Mouse (Mus musculus) granulocyte monocyte progenitor cell, adult 5-6 weeks (primary cell): ENCODE measurements at regions not wholly inside any gene's neighbourhood (a gene's known extent, or its start where the extent isn't known, plus 50 kb on each side); places are given as distances from the start of the nearest gene placed in this dataset.

Experiments
- ATAC-seq: replicated peaks from 2 replicates; pipeline ENCODE4 v1.8.0; 2016; ENCODE audit warnings: mild to moderate bottlenecking, moderate TSS enrichment, inconsistent platforms; ENCODE audit not compliant: poor library complexity, severe bottlenecking

- no peak for ATAC-seq
Measured at GRCm38 (mm10) chr15:97620261-97620660, 85.4 kb downstream of the Rpap3 start.

GRCm38 (mm10) chr15:97619764-97620163, 85.9 kb downstream of the Rpap3 start:
- ATAC-seq, result no peak

DNA sequence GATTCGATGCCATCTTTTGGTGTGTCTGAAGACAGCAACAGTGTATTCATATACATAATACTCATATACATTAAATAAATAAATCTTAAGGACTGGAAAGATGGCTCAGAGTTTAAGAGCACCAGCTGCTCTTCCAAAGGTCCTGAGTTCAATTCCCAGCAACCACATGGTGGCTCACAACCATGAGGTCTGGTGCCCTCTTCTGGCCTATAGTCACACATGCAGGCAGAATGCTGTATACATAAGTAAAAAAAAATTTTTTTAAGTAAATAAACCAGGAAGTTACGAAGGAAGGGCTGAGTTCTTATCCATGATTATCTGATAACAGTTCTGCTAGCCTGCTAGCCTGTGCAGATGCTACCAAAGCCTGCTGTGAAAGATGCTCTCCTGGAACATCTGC, 93.3 kb downstream of the Rpap3 start:
- ATAC-seq, result no peak

- no peak for ATAC-seq
Measured at GRCm38 (mm10) chr15:97610767-97611166, 94.9 kb downstream of the Rpap3 start.

- no peak for ATAC-seq
Measured at GRCm38 (mm10) chr15:97609496-97609895, 96.1 kb downstream of the Rpap3 start.

GRCm38 (mm10) chr15:97608651-97609050, 97.0 kb downstream of the Rpap3 start:
- ATAC-seq, result no peak

DNA sequence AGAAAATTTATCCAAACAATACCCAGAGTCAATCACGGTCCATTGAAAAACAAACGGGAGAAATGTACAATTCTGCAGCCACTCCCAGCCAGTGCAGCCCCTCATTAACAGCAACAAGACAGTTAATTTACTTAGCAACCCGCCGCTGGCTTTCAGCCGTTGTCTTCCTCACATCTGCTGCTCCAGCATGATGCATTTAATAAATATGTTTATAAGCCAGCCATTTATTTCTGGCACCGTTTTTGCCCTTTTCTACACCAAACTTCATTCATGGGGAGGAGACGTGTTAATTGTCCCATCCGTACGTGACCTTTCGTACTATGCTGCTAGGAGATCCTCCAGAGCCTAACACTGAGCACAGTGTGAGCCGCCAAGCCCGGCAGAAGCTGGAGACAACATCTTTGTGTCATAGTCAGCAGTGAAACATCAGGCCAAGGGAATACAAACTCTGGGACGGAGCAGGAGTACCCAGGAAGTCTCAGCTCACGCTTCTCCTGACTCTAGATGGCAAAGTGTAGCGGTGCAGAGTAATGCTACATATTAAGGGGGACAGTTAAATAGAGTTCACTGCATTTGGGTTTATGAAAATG, 97.9 kb downstream of the Rpap3 start:
- no peak for ATAC-seq

DNA sequence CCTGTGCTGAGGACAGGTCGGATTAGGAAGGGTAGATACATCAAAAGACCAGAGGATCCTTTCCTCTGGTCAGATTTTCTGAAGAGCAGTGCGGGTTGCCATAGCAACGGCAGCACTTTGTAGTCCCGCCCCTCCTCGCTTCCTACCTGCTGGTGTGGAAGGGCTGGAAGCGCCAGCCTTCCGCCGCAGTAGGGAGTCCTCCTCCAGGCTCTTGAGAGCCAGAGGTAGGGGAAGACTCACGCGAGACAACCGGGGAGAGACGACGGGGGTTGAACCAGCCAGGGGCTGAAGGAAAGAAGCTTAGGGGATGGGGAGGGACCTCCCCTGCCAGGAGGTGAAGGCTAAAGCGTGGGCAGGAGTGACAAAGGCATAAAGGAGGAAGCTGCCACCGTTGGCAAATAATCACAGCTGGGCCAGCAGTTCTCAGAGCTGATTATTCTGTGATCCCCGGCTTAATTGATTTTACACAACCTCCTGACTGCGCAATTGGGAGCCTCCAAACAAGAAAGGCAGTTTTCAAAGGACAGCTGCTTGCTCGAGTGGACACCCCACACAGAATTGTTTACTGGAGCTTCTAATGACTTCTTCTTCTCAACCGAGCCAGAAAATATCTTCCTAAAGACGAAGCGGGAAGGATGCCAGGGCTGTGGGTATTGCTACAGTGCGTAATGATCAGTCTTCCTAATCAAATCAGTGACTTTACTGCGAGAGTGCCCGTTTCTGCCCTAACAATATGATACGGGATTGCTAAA, 98.8 kb downstream of the Rpap3 start:
- ATAC-seq, result peak; percentile 65

GRCm38 (mm10) chr15:97606232-97606629, 99.4 kb downstream of the Rpap3 start:
- ATAC-seq, result no peak

DNA sequence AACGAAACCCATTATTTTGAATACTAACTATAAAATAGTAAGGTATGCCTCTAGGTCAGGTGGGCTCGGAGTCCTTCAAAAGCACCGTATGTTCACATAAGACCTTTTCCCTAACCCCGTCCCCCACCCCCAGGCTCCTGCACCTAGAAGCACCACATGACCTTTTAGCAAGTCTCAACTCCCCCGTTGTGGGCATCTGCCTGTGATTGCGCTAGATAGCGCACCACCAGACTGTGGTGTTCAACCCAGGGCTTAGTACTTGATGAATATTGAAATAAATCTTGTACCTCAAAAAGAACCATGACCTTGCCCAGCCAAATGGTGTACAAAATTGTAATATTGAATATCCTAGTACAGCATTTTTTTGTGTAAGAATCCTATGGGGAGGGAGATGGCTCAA, 99.8 kb downstream of the Rpap3 start:
- no peak for ATAC-seq

DNA sequence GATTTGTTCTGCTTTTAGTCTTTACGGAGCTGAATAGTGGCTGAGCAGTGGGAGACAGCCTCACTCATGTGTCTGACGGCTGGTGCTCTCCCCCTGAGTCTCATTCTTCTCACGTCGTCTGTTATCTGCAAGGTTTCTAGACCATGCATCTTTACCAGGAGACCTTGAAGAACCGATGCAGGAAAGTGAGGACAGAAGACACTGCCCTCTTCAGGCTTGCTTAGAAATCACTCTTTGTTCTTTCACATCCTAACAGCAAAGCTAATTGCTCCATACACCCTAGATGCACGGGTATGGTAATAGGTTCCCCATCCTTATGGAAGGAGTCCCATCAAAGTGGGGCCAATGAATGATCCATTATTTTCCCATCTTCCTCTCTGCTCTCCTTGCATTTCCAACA, 102.1 kb downstream of the Rpap3 start:
- no peak for ATAC-seq

GRCm38 (mm10) chr15:97598270-97598669, 107.4 kb downstream of the Rpap3 start:
- ATAC-seq, result no peak

DNA sequence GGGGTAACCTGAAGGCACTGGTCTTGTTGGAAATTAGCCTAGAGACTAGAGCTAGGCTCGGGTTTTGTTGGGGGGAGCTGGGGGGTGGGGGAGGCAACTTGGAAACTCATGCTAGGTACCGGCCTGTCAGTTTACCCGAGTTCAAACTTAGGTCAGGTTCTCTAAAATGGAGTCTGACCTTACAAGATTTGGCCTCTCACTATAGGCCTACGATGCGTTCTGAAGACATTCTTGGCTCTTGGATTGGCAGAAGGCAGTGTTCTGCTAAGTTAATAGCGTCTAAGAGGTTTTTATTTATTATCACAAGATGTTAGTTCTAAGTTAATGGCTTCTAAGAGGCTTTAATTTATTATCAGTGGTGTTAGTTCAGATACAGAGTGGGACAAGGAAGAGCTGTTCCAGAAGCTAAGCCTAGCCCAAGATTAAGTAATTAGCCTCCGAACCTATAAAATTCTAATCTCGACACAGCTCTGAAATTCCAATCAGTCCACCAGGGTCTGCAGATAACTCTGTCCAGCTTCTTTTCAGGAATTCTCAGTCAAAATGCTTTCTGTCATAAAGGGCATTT, 109.0 kb downstream of the Rpap3 start:
- ATAC-seq, result no peak

DNA sequence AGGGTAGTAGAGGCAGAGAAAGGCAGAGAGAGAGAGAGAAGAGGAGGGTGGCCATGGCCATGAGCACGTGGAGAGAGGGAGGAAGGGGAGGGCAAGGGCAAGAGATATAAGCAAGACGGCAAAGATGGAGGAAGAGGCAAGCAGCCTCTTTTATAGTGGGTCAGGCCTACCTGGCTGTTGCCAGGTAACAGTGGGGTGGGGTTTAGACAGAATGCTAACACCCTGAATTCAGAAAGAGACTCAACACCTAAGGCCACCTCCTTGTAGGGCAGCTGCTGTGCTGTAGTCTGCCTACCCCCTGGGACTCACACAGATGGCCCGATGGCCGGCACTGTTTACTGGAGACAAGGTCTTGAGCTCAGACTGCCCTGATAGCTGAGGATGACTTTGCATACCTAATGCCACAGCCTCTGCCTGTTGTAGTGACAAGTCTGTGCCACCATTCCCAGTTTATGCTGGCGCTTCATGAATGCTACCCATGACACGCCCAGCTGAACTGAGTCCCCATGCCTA, 110.3 kb downstream of the Rpap3 start:
- no peak for ATAC-seq

- no peak for ATAC-seq
Measured at GRCm38 (mm10) chr15:97593781-97594600, 111.6 kb downstream of the Rpap3 start.

GRCm38 (mm10) chr15:97592786-97593185, 112.8 kb downstream of the Rpap3 start:
- no peak for ATAC-seq

DNA sequence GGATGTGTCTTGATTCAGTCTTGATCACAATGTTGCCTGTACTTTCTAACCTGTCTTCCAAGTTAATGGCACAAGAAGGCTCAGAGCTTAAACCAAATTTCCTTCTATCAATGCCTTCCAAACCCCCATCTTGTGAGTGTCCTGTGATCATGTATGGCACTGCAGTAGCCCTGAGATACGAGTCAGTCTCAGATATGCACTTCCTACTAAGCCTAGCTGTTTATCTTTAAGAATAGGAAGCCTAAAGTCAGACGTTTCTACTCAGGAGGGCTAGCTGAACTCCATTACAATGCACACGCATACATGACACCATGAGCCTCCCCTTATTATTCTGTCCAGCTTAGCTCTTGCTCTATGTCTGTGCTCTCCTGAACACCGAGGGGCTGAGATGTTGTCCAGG, 114.2 kb downstream of the Rpap3 start:
- no peak for ATAC-seq

GRCm38 (mm10) chr15:97590732-97591292, 114.8 kb downstream of the Rpap3 start:
- peak; percentile 93 for ATAC-seq

DNA sequence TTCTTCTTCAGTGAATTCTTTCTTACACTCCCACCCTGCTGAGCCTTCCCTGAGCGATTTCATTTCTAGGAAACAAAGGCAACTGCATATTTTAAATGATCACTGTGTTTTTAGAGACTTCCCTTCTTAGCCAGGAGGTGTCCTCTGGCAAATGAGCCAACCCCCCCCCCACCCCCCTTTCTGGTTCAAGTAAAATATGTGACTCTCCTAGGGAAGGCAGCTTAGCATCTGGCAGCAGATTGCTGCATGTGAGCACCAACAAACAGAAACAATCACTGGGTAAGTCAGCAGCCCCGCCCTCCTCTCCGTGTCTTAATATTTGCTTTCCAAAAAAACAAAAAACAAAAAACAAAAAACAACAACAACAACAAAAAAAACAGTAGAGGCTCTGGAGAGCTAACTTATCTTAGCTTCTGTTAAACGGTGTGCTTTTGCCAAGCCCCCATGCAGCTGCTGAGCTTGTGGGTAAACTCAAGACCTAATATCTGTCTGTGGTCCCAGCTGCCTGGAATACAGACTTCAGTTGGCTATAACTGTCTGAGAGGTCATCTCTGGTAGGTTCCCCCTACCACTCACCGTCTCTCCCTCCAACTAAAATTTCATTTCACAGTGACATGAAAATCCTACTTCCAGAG, 117.9 kb downstream of the Rpap3 start:
- ATAC-seq, result no peak

DNA sequence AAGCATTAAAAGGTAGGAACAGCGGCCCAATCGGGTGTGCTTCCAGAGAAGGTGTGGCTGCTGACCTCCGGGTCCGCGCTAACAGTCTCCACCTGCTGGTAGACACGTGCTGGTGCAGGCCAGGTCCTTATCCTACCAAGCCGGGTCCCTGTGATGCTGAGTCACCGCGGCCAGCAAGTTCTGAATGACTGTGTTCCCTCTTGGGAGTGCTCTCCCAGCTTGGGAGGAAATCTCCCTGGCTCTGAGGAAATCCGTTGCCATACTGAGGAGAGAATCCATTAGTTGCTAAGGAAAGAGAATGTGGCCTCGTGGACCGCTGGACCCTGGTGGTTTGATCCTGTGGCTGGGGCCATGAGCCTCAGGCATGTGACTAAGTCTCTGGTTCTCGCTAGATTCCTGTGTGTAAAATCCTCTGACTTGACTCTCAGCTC, 123.9 kb downstream of the Rpap3 start:
- ATAC-seq, result peak; percentile 98
